Mouse (Mus musculus) R1 (cell line): ENCODE measurements around the gene Speer3.
"Not testable (repeated sequence)": the region's sequence is repeated elsewhere in the genome, so short reads cannot be mapped to it uniquely, and the experiment has no call there.

Experiments
- DNase-seq: peaks from one replicate; pipeline ENCODE4 v3.0.0-alpha.2; 2018; ENCODE audit warnings: low read depth, low spot score

Gene Speer3

DNA sequence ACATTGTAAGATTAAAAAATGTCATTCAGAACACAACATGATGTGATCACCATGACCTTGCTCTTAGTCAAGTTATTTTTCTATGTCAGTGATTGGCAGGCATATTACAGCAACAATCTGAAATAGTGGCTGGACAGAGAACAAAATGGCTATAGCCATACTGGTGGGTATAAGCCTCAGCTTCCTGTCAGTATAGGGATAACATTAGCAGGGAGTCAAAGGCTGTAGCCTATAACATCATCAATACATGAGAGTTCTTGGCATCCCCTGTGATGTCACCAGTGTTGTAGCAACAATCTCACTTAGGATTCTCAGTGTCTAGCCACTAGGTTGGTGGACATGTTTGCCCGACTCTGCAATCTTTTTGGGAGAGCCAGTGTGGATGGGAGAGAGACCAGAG, at the start of gene Speer3:
Speer3 (plus strand) TSS at position 301 of the 400 bp plus-strand sequence.
- no peak for DNase-seq

DNA sequence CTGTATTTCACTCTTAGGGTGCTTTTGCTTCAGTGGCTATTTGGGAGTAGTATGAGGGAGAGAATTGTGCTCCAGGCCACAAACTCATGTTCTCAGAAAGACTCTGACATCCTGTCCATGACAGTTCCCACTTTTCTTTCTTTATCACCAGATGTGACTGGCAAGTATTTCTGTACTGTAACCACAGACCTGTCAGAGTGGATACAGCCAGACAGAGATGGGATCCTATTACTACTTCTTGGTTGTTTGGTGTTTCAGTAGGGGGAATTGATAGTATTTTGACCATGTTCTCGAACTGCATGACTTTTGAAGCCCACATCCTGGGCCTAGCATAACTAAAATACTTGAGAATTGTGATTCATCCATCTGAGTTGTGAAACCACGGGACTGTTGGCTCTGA, 19.1 kb downstream of the Speer3 start:
- not testable (repeated sequence) for DNase-seq

DNA sequence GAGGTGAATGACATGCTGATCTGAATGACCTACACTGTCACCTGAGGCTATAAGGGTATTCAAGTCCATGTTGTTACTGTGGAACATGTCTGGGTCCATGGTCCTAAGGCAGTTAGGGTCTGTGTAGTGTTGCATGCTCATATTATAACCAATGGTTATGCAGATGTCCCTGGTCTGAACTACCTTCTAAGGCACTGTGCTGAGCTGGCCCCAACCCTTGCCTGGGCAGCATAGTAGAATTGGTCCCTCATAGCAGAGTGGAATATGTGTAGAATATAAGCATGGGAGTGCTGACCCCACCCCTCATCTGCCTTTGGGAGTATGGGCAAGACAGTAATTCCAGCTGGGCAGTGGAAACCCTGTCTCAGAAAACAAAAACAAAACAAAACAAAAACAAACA, 33.7 kb downstream of the Speer3 start:
- DNase-seq, result no peak

DNA sequence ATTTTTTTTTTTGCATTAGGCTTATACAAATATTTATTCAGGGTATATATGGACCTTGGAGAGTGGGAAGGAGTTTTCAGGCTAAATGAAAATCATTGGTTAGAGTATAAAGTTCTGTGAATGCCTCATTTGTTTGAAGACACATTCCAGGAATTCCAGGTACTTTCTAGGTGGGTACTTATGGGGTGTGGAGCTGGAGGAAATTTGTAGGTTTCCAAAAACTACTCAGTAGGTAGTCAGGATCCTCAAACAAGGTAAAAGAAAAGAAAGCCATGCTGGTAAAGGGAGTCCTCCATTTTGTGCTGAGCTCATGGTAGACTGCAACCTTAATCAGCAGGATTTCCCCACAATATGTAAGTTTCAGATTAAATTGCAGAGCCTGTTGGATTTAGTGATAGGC, 35.3 kb downstream of the Speer3 start:
- DNase-seq, result peak; percentile 23

DNA sequence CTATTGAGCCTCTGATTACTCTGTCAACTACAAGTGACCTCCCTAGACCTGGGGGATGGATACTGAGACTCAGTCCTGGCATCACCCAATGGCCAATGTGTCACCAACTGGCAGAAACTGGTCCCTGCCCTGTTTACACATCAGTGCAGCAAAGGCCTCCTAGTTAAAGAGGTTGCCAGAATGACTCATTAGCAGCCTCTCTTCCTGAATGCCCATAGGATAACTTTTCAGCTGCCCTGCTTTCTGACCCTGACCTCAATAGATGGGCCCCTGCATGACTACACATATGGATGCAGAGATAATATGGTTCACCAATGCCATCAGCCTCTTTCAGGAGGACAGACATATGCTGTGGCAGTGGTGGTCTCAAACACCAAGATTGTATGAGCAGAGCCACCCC, 52.9 kb downstream of the Speer3 start:
- no peak for DNase-seq
